In the genomic region with DNA sequence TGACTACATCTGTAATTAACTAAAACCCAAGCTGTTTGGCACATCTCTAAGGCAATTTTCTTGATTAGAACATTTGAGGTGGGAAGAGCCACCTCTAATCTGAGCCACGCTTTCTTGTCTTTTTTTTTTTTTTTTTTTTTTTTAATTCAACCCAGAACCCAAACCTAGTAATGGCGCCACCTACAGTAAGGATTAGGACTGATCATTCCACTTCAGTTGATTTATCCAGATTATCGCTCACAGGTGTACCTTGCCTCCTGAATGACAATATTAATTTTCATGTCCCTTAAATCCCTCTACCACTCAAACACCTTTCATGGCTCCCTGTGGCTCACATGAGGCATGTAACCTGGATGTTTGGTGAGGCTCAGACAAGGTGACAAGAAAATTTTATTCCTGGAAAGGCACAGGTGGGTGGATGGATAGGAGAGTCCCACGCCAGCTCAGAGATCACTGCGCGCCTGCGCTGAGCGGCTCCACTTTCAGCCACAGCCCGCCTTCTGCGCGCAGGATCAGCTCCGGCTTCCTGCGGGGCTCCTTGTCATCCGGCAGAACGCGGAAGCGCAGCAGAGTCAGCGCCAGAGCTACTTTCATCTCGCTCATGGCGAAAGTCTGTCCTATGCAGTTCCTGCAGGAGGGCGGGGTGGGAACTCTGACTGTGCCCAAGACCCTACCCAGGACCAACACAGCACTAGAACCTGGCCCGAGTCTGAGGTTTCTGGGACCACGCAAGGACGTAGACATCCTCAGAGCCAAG, we compare ENCODE assay signal across 8 mouse cellular contexts. TPM values are rescaled to one million over a fixed set of nuclear protein-coding genes. Genes with fewer than 3 reads are reported as not detected.
A peak's percentile ranks its signal among the peaks of the same experiment; 100 is the strongest.
DNase-seq lines count a peak whose midpoint lies in the region; ATAC-seq lines count a peak whose summit lies in the region.

No protein-coding gene starts in this region.

- H3K27ac ChIP-seq in intestine, embryonic 15.5 days, result 0 out of 2 replicates have a peak overlapping the region, but pooled peaks have one; percentile 36

- peak overlapping the region; percentile 46 for H3K9ac ChIP-seq in intestine, embryonic 15.5 days

- 0 out of 2 replicates have a peak, but pooled peaks cover 2% of the 10 kb centered on the region for H3K4me1 ChIP-seq in intestine, embryonic 15.5 days (replicated peaks)
- peaks cover 5% of the 10 kb centered on the region; the same call in 1 of the 2 replicates for H3K4me1 ChIP-seq in megakaryocyte, embryonic 14.5 days

- H3K36me3 ChIP-seq in intestine, embryonic 15.5 days, result no peaks in the 10 kb centered on the region
- no peaks in the 10 kb centered on the region for H3K36me3 ChIP-seq in megakaryocyte, embryonic 14.5 days (replicated peaks; ENCODE audit: low read length)

- ATAC-seq in intestine, embryonic 15.5 days, result peak; percentile 94

- H3K27me3 ChIP-seq in intestine, embryonic 15.5 days (replicated peaks), result no peaks in the 10 kb centered on the region
- peaks cover 18% of the 10 kb centered on the region for H3K27me3 ChIP-seq in megakaryocyte, embryonic 14.5 days (replicated peaks)

- no peaks in the 10 kb centered on the region for H3K9me3 ChIP-seq in intestine, embryonic 15.5 days
- peaks cover 14% of the 10 kb centered on the region for H3K9me3 ChIP-seq in megakaryocyte, embryonic 14.5 days

- peak overlapping the region; percentile 74 for H3K4me2 ChIP-seq in intestine, embryonic 15.5 days (replicated peaks)

- peak overlapping the region; percentile 45 for H3K4me3 ChIP-seq in intestine, embryonic 15.5 days (replicated peaks)
- H3K4me3 ChIP-seq in megakaryocyte, embryonic 14.5 days (replicated peaks), result peak overlapping the region; percentile 83

- intact Hi-C loops in left cerebral cortex, postnatal 14 days (cut with DNase I), result no loop called here

- WGBS in intestine, embryonic 15.5 days, result 13% methylated on average over 24 of the region's 24 CpGs

- peak; percentile 82 for DNase-seq in R1 (ENCODE audit: low read depth, low spot score)
- DNase-seq in cerebellum, postnatal 14 days, result peak; percentile 77 to 78
- DNase-seq in frontal cortex, postnatal 36 days (ENCODE audit: low spot score in 2 of 2), result peak; percentile 76 to 79
- peak; percentile 50 to 80 for DNase-seq in left cerebral cortex, postnatal 14 days (ENCODE audit: low spot score in 2 of 2)
- peak; percentile 59 to 65 for DNase-seq in right cerebral cortex, postnatal 36 days (ENCODE audit: low spot score in 2 of 2)
- DNase-seq in urinary bladder, postnatal 4 days (ENCODE audit: low spot score in 2 of 2), result peak; percentile 47 to 66

RNA-seq across cellular contexts. Expression of gene Cyp4f18, which starts 21.1 kb away (rescaled TPM):
- 2.6 and 2.8 TPM in 2 replicates for polyA plus RNA-seq in intestine, embryonic 15.5 days (2015; fragmentation: Nextera tagmentation; extraction: Ambion mirVana)
- total RNA-seq in left cerebral cortex, postnatal 14 days (2021), result not detected
- polyA plus RNA-seq in megakaryocyte, embryonic 14.5 days (2012; ENCODE audit: insufficient read depth, low replicate concordance), result 5.2 and 6.8 TPM in 2 replicates

RNA-seq across cellular contexts. Expression of gene Zfp961, which starts 37.5 kb away (rescaled TPM):
- polyA plus RNA-seq in intestine, embryonic 15.5 days (2015; fragmentation: Nextera tagmentation; extraction: Ambion mirVana), result 20.7 and 23.3 TPM in 2 replicates
- 10 to 100 TPM; 12.6 to 13.8 TPM for total RNA-seq in left cerebral cortex, postnatal 14 days (2021)
- polyA plus RNA-seq in megakaryocyte, embryonic 14.5 days (2012; ENCODE audit: insufficient read depth, low replicate concordance), result 0.17 TPM in 1 of 2 replicates, not detected in the other

RNA-seq across cellular contexts. Expression of gene Olfr372, which starts 52.7 kb away (rescaled TPM):
- not detected in 2 replicates for polyA plus RNA-seq in intestine, embryonic 15.5 days (2015; fragmentation: Nextera tagmentation; extraction: Ambion mirVana)
- total RNA-seq in left cerebral cortex, postnatal 14 days (2021), result not detected
- not detected in 2 replicates for polyA plus RNA-seq in megakaryocyte, embryonic 14.5 days (2012; ENCODE audit: insufficient read depth, low replicate concordance)

Comparison
In these comparisons a context has a peak if more than half of its experiments do, and no peak if none do; other contexts are left out.
1. Peak in every context shown above with its lines: DNase-seq, ATAC-seq, H3K4me3 ChIP-seq and H3K27ac ChIP-seq.
2. RNA of gene Zfp961, which starts 37.5 kb away (polyA plus RNA-seq): 20.7 to 23.3 TPM in intestine, embryonic 15.5 days; 0.17 TPM in megakaryocyte, embryonic 14.5 days; every median in the first group is over 10 times any median in the second.